Mouse (Mus musculus) heart, postnatal 0 days (tissue): ENCODE data around the gene Olig2.

Experiments
- CTCF ChIP-seq: IDR thresholded peaks from 2 replicates; pipeline ENCODE4 v1.5.1; 2016; ENCODE audit warnings: antibody characterized with exemption, control low read depth, low read depth
- EP300 ChIP-seq: IDR thresholded peaks from 2 replicates; pipeline ENCODE4 v1.6.1; 2016; ENCODE audit warnings: antibody characterized with exemption, low read depth

- no peak for TF ChIP-seq CTCF
- no peak for TF ChIP-seq EP300
Measured at GRCm38 (mm10) chr16:91229643-91230042, 4.4 kb downstream of the Olig2 start.
